Mouse (Mus musculus) intestine, embryonic 16.5 days (tissue): ENCODE measurements around the gene Gprasp1. TPM values are rescaled to one million over a fixed set of nuclear protein-coding genes. Genes with fewer than 3 reads are reported as not detected.
"Not testable (repeated sequence)": the region's sequence is repeated elsewhere in the genome, so short reads cannot be mapped to it uniquely, and the experiment has no call there.

Experiments
- ATAC-seq: fragments of 200-750 bp; cut with Nextera tagmentation; 2 replicates; pipeline ENCODE4 v1.8.0; 2017; ENCODE audit warnings: moderate TSS enrichment, moderate library complexity
- H3K27ac ChIP-seq: fragments of 300-500 bp; sonication (generic); 2 replicates; pipeline ENCODE4 v1.5.1; 2014; ENCODE audit warnings: mild to moderate bottlenecking, low read length
- H3K27me3 ChIP-seq: fragments of 300-500 bp; sonication (generic); replicated peaks from 2 replicates; pipeline ENCODE4 v1.6.1; 2014; ENCODE audit warnings: low read length, control low read depth, mixed read lengths; ENCODE audit not compliant: control insufficient read depth, insufficient read depth
- H3K36me3 ChIP-seq: fragments of 300-500 bp; sonication (generic); 2 replicates; pipeline ENCODE4 v1.6.1; 2014; ENCODE audit warnings: low read length, control low read depth; ENCODE audit not compliant: control insufficient read depth, insufficient read depth
- H3K4me1 ChIP-seq: fragments of 300-500 bp; sonication (generic); 2 replicates; pipeline ENCODE4 v1.6.1; 2014; ENCODE audit warnings: low read length, control low read depth, mixed read lengths; ENCODE audit not compliant: control insufficient read depth, insufficient read depth
- H3K4me2 ChIP-seq: fragments of 300-500 bp; sonication (generic); 2 replicates; pipeline ENCODE4 v1.6.1; 2014; ENCODE audit warnings: low read depth, low read length, control low read depth
- H3K4me3 ChIP-seq: fragments of 300-500 bp; sonication (generic); 2 replicates; pipeline ENCODE4 v1.5.1; 2014; ENCODE audit warnings: mild to moderate bottlenecking, low read length
- H3K9ac ChIP-seq: fragments of 300-500 bp; sonication (generic); 2 replicates; pipeline ENCODE4 v1.6.1; 2014; ENCODE audit warnings: low read depth, low read length
- H3K9me3 ChIP-seq: fragments of 300-500 bp; sonication (generic); 2 replicates; pipeline ENCODE4 v1.6.1; 2016; ENCODE audit warnings: low read length, control low read depth; ENCODE audit not compliant: control insufficient read depth
- WGBS: fragments of 180-500 bp; shearing (Covaris S2); extraction: QIAGEN DNeasy Blood & Tissue Kit; methylation state at CpG from one replicate; pipeline ENCODE4 v1.1.7; 2014; 5-methylcytosine and 5-hydroxymethylcytosine counted together
- microRNA counts: library from miRNA; unstranded; fragments of <30 nt; microRNA quantifications from one replicate; lab custom pipeline; 2016
- microRNA-seq: library from miRNA; unstranded; fragments of <30 nt; microRNA quantifications from one replicate; pipeline ENCODE4, GENCODE M21; 2016
- polyA plus RNA-seq: library from polyadenylated mRNA; unstranded; fragments of >200 nt; fragmentation: Nextera tagmentation; extraction: Ambion mirVana; gene quantifications from 2 replicates; pipeline ENCODE4 v1.2.1, GENCODE M21; 2015

Gprasp1 gene
- polyA plus RNA-seq, 1 experiment from 2014 or later, result 20.9 TPM

GRCm38 (mm10) chrX:135804149-135804548, 61.6 kb downstream of the Gprasp1 start:
- Histone ChIP-seq H3K27ac (no peak overlapping the region), H3K27me3 (no peaks in the 10 kb centered on the region), H3K4me2 (no peak overlapping the region), H3K9me3 (no peaks in the 10 kb centered on the region), H3K4me3 (no peak overlapping the region), H3K9ac (no peak overlapping the region), H3K4me1 (no peaks in the 10 kb centered on the region), H3K36me3 (no peaks in the 10 kb centered on the region)
- no peak for ATAC-seq
- 86% methylated on average over 3 of the region's 3 CpGs for WGBS

- no peaks in the 10 kb centered on the region for H3K4me1 ChIP-seq
- H3K9me3 ChIP-seq, result no peaks in the 10 kb centered on the region
- no peaks in the 10 kb centered on the region for H3K36me3 ChIP-seq
- H3K27me3 ChIP-seq, result no peaks in the 10 kb centered on the region
- H3K4me3 ChIP-seq, result no peak overlapping the region
- 13% methylated on average over 1 of the region's 1 CpGs for WGBS
- no peak overlapping the region for H3K9ac ChIP-seq
- no peak overlapping the region for H3K4me2 ChIP-seq
- no peak overlapping the region for H3K27ac ChIP-seq
- ATAC-seq, result no peak
These were observed 63.2 kb downstream of the Gprasp1 start for GRCm38 (mm10) chrX:135805780-135806179.

DNA sequence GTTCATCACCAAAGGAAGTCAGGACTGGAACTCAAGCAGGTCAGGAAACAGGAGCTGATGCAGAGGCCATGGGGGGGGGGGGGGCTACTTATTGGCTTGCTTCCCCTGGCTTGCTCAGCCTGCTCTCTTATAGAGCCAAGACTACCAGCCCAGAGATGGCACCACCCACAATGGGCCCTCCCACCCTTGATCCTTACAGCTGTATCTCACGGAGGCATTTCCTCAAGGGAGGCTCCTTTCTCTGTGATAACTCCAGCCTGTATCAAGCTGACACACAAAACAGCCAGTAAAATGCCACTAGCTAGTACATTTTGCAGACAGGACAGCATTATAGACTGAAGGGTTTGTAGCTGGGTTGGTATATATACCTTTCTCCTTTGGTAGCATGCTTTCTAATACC, 93.4 kb downstream of the Gprasp1 start:
- H3K4me3 ChIP-seq, H3K4me1 ChIP-seq, H3K4me2 ChIP-seq, H3K27me3 ChIP-seq, ATAC-seq, H3K9ac ChIP-seq, H3K36me3 ChIP-seq, H3K9me3 ChIP-seq, H3K27ac ChIP-seq: not testable (repeated sequence)
- WGBS, result 24% methylated on average over 1 of the region's 1 CpGs

DNA sequence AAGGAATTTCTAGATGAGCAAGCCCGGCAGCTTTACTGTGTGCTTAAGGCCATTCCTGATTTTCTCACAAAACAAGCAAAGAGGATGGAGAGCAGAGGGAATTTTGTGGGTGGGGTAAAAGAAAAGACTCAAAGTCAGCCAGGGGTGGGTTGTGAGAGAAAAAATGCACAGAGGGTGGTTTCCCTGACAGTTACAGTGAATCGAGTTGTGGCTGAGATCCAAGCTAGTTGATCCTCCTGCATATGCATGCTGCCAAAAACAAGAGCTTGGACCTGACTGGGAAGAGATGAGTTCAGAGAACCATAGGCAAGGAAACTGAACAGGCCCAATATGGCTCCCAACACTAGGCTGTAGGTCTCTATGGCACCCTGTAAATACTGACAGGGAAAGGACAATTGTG, 95.4 kb downstream of the Gprasp1 start:
- 64% methylated on average over 2 of the region's 2 CpGs for WGBS
- H3K9ac ChIP-seq, result no peak overlapping the region
- no peaks in the 10 kb centered on the region for H3K27me3 ChIP-seq
- H3K9me3 ChIP-seq, result no peaks in the 10 kb centered on the region
- no peak overlapping the region for H3K4me2 ChIP-seq
- no peak for ATAC-seq
- no peaks in the 10 kb centered on the region for H3K36me3 ChIP-seq
- no peak overlapping the region for H3K4me3 ChIP-seq
- no peak overlapping the region for H3K27ac ChIP-seq
- no peaks in the 10 kb centered on the region for H3K4me1 ChIP-seq

DNA sequence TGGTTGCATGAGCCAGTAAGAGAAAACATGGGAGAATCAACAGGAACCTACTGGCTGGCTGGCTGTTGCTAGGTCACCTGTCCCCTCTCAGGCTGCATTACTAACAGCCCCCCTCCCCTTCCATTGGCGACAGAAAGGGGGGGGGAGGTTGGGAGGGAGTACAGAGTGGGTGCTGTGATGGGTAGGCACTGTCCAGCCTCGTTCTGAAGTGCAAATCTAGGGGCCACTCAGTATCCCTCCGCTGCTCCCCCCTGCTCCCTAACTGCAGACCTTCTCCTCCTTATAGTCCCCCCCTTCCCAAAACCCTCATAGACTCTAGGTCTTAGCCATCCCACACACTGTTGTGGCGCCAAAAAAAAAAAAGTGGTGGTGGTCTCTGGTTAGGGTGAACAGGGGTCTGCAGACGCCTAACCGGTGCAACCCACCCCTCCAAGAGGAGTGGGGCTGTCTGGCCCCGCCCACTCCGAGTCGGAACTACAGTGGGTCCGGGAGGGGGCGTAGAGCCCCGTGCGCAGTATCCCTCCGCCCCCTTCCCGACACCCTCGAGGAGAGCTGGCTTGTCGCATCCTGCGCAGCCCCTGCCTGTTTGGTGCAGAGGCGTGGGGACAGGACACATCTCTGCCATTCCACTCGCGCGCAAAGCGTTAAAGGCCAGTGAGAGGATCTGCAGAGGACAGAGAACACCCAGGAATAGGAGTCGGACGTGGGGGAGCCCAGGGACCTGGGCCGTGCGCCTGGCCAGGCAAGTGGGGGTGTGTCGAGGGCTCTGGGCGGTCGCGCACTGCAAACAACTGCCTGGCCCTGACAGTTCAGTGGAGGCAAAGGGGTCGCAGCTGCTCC, 96.2 kb downstream of the Gprasp1 start, which contains the start of gene Gprasp2:
Gene Gprasp2 (plus strand): TSS at position 514 of the 840 bp plus-strand sequence.
- 29% methylated on average over 25 of the region's 32 CpGs for WGBS
- peak within 1 kb of the TSS; percentile 56; the same call in 1 of the 2 replicates for H3K9ac ChIP-seq
- peak; percentile 84 for ATAC-seq

DNA sequence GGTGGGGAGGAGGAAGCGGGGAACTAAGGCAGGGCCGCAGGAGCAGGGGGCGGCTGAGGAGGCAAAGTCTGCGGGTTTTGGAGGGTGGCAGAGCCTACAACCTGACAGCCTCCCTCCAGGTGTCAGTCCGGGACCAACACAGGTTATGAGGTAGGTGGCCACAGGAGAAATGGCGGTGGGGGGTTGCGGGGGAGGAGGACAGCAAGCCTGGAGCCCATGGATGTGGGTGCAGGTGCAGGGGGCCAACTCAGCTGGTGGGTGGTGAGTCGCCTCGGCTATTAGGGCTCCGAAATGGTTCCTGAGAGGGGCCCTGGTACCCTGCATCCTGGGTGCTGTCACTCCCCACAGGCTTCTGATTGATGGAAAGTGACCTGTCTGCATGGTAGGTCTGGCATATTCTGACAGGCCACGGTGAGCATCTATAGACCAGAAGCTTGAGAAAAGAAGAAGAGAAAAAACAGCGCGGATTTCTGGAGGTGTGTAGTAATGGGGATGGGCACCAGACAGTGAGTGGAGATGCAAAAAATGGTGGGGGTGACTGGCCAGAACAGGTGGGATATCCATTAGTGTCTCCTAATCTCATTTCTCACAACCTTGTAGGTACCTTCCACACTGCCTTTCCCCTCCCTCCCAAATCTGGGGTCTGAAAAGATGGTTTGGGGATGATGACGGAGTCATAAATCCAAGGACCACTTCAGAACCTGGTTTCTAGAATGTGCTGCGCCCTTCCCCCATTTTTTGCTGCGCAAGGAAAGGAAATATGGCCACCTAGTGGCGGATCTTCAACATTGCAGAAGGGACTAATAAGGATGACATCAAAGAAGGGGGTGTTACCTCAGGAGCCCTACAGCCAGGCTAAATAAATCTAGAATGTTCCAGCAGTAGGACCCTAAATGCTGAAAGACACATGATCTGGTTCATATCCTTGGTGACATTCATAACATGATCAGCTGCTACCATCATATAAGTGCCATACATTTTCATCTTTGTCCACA, 97.2 kb downstream of the Gprasp1 start:
- peak; percentile 46 for ATAC-seq
- WGBS, result 10% methylated on average over 15 of the region's 17 CpGs
- Histone ChIP-seq H3K4me2 (peak overlapping the region; percentile 52), H3K4me3 (peak overlapping the region; percentile 46), H3K9ac (peak overlapping the region; percentile 56; the same call in 1 of the 2 replicates)
- H3K36me3 ChIP-seq, H3K27ac ChIP-seq, H3K9me3 ChIP-seq, H3K27me3 ChIP-seq, H3K4me1 ChIP-seq: not testable (repeated sequence)

More for the DNA sequence above, 96.2 kb downstream of the Gprasp1 start, which contains the start of gene Gprasp2:
- not testable (repeated sequence) for H3K27ac ChIP-seq, H3K4me1 ChIP-seq, H3K36me3 ChIP-seq, H3K27me3 ChIP-seq, H3K9me3 ChIP-seq
- Histone ChIP-seq H3K4me2 (peak within 1 kb of the TSS; percentile 52), H3K4me3 (peak within 1 kb of the TSS; percentile 46)

MicroRNAs within 50 kb of the gene (microRNA counts, 519-probe panel; counts per million panel counts)
- microRNA mmu-miR-1970 (lab: Ali Mortazavi, UCI), result 35.7 counts per million

Small RNAs within 50 kb of the gene (microRNA-seq; reads per million reads assigned to microRNA genes)
- gene Mir1970, result not detected
- not detected for gene Mir7646

Other genes with a start within 250 kb of the Gprasp1 start
- not detected in 2 replicates for gene AV320801, start 248.1 kb upstream of the Gprasp1 start, polyA plus RNA-seq
- 0.43 TPM in 1 of 2 replicates, not detected in the other for gene Nxf7, start 144.0 kb upstream of the Gprasp1 start, polyA plus RNA-seq
- not detected in 2 replicates for gene Prame, start 115.0 kb upstream of the Gprasp1 start, polyA plus RNA-seq
- gene Tcp11x2, start 48.9 kb upstream of the Gprasp1 start, polyA plus RNA-seq, result not detected in 2 replicates
- gene Tmsb15a, start 17.5 kb upstream of the Gprasp1 start, polyA plus RNA-seq, result not detected in 2 replicates
- gene Armcx5, start within 50 bp of the Gprasp1 start, polyA plus RNA-seq, result 5.6 and 6.1 TPM in 2 replicates
- gene Bhlhb9, start 54.9 kb downstream of the Gprasp1 start, polyA plus RNA-seq, result 21.9 and 24.8 TPM in 2 replicates
- 11.7 and 12.6 TPM in 2 replicates for gene Gprasp2, start 96.3 kb downstream of the Gprasp1 start, polyA plus RNA-seq